Mouse (Mus musculus) brain, embryonic 14.5 days (tissue): Measurements from ENCODE around the gene Gm28047. TPM values are rescaled to one million over a fixed set of nuclear protein-coding genes. Genes with fewer than 3 reads are reported as not detected.

Source experiments
- DNase-seq: peaks from one replicate; pipeline ENCODE4 v3.0.0-alpha.2; 2011; ENCODE audit warnings: low read depth
- CTCF ChIP-seq: fragments of 200-500 bp; IDR thresholded peaks from 2 replicates; pipeline ENCODE4 v1.5.1; 2012; ENCODE audit warnings: inconsistent platforms, mild to moderate bottlenecking, moderate library complexity, borderline replicate concordance; ENCODE audit not compliant: insufficient read depth, insufficient read length; ENCODE audit errors: extremely low read depth
- POLR2A ChIP-seq: fragments of 200-500 bp; IDR thresholded peaks from 2 replicates; pipeline ENCODE4 v1.6.1; 2012; ENCODE audit warnings: mild to moderate bottlenecking, inconsistent platforms, borderline replicate concordance; ENCODE audit not compliant: poor library complexity, insufficient read depth, insufficient read length, severe bottlenecking; ENCODE audit errors: extremely low read depth
- polyA plus RNA-seq: library from polyadenylated mRNA; depleted of rRNA; stranded (reverse); fragments of >200 nt; gene quantifications from 2 replicates; pipeline ENCODE4 v1.2.3, GENCODE M21; 2012

Gm28047 gene
- polyA plus RNA-seq, 1 experiment: not detected

DNA sequence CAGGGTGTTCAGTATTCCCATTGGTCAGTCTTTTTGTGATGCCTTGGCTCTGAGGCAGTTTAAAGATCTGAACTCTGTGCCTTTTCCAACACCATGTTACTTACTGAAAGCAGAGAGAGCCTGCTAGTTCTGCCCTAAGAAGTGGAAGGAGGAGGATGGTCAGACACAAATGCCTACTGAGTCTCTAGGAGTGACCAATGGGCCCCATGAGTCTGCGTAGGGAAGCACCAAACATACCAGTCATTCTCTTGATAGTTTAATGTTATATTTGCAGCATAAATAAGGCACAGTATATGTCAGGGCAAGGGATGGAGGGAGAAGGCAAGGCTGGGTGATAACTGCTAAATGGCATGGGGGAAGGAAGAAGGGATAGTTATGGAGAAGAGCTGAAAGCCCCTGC is 96.5 kb downstream of the Gm28047 start:
- TF ChIP-seq CTCF (no peak), POLR2A (no peak)
- DNase-seq: no peak

DNA sequence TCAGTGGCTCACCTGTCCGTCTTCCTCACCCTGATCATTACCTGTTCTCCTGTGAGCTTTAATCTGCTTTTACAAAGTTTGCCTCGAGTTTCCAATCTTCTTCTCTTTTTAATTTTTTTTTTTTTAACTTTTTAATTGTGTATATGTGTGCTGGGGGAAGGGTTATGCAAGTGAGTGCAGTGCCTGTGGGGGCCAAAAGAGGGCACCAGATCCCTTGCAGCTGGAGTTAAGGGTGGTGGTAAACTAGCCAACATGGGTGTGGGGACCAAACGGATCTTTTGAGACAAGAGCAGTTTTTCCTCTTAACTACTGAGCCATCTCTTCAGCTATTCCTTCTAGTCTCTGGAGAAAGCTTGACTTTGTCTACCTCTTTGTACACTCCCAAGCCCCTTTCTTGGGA is 96.9 kb downstream of the Gm28047 start:
- TF ChIP-seq CTCF: peak; percentile 46; the same call in 1 of the 2 replicates
- no peak for TF ChIP-seq POLR2A
- DNase-seq: peak; percentile 22

DNA sequence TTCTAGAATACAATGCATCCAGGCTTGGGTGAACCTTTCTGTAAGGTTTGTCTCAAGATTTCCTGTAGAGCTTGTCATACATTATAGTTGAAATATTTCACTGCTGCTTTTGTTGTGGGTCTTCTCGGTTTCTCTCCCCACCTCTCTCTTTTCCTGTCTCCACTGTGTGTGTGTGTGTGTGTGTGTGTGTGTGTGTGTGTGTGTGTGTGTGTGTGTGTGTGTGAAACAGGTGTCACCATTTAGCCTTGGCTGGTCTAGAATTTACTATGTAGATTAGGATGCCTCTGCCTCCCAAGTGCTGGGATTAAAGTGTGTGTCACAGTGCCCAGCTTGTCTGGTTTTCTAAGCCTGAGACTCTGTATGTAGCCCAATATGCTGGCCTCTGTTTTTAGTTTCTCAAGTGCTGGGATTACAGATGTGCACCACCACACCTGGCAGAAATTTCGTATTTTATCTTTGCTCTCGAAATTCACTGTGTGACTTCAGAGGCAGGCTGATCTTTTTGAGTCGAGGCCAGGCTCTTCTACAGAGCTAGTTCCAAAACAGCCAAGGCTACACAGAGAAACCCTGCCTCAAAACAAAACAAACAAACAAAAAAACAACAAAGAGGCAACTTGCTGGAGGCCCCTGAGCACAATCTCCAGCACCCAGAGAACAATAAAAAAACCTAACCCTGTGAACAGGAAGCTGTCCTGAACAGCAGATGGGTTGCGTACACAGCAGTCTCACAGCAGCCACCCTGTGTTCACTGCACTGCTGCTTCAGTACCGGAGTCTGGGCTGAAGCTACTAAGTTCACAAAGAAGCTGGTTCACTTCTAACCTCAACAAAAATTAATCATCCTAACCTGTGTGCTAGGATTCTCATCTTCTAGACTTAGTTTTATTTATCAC is 98.5 kb downstream of the Gm28047 start:
- no peak for DNase-seq
- TF ChIP-seq POLR2A (no peak), CTCF (no peak)

DNA sequence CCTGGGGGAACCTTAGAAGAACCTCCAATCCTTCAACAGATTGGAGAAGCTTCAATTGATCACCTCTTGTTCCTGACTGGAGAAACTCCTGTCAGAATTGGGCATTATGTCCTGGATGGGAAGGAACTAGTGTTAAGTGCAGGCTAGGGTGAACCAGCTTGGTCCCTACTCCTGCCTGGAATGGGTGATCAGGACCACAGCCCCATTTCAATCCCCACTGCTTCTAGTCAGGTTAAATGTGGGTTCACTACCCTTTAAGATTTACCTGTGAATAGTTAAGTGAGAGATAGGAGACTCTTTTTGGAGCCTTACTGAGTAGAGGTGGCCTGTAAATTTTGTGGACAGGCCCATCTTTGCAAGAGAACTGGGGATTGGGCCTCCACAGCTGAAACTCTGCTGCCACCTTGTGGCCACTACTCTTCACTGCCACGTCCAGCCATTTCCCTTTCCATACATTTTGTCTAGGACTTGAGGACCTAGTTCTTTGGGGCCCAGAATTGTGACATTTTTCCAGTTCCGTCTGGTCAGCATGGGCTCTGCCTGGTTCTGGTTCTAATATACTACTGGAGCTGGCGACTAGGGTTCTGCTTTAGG is 99.9 kb downstream of the Gm28047 start, which contains the start of gene Npff:
Npff (minus strand) TSS at position 51 of the 594 bp plus-strand sequence.
- TF ChIP-seq CTCF (peak; percentile 95), POLR2A (no peak)
- DNase-seq: peak; percentile 85

DNA sequence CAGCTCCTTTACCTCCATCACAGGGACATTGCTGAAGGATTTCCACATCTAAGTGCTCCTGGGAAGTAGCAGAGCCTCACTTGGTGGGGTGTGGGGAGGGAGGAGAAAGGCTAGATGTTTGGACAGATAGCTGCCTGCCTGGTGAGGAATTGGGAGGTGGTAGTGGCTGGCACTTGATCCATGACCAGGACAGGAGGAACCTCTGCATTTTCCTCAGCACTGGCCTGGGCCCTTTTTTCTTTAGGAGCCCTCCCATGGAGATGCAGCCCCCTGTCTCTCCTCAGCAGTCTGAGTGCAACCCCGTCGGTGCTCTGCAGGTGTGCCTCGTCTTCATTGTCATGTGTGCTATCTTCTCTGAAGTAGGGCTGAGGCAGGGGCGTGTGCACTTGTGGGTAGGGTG is 103.4 kb downstream of the Gm28047 start:
- TF ChIP-seq POLR2A: no peak
- TF ChIP-seq CTCF: no peak
- no peak for DNase-seq

DNA sequence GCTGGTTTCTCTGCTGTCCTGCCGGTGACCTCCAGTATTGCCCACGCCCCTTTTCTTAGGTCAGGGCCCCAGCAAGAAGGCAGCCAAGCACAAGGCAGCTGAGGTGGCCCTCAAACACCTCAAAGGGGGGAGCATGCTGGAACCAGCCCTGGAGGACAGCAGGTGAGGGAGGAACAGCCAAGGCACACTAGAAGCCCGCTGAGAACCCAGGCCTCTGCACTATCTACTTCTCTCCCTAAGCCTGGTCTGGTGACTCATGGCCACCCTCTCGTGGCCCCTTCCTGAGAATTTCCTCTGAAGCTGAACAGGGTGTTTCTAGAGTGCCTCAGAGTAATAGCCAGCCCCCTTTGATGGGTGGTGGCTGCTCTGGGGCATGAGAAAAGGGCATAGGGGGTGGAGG is 104.5 kb downstream of the Gm28047 start:
- TF ChIP-seq POLR2A (no peak), CTCF (no peak)
- DNase-seq: no peak

DNA sequence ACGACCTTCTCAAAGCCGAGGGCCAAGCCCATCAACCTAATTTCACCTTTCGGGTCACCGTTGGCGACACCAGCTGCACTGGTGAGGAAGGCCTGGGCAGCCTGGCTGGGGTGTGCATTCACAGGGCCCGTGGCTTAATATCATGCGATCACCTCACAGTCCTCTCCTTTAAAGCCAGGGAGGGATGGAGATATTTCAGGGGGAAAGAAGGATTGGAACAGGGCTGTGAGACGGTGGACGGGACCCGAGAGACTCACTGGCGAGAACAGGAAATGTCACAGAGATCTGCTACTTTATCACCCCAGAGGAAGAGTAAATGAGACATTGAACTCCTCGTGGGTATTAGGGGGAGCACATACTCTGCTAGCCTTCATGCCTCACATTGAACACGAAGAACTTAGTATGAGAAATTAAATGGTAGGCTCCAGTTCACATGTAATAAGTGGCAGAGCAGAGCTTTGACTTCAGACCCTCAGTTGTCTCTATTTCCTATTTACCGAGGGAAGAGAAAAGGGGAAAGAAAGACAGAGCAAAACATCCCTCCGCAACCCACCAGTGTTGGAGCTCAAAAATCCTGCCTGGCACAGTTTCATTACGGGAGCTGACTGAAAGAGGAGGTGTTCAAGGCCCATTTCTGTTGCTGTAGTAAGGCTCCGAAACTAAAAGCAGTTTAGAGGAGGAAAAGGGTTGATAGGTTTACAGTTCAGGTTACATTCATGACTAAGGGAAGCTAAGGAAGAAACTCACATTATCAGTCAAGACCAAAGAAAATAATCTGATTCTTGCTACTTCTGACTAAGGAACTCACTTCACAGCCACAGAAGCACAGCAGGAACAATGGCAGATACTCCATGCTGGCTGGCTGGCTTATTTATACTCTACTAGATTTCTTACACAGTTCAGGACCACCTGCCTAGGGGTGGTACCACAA is 105.4 kb downstream of the Gm28047 start:
- TF ChIP-seq POLR2A (no peak), CTCF (no peak)
- DNase-seq: no peak

DNA sequence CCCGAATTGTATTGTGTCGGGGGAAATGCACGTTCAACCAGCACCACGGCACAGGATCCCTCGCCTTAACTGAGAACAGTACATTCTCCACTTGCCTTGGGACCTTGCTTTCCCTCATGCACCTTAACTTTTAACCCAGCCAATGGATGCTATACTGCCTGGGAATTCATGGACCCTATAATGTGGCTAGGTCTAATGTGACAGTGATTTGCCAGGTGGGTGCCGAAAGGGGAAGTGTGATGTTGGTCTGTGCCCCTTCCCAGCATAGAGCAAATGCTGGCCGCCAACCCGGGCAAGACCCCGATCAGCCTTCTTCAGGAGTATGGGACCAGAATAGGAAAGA is 106.0 kb downstream of the Gm28047 start:
- TF ChIP-seq POLR2A (no peak), CTCF (no peak)

DNA sequence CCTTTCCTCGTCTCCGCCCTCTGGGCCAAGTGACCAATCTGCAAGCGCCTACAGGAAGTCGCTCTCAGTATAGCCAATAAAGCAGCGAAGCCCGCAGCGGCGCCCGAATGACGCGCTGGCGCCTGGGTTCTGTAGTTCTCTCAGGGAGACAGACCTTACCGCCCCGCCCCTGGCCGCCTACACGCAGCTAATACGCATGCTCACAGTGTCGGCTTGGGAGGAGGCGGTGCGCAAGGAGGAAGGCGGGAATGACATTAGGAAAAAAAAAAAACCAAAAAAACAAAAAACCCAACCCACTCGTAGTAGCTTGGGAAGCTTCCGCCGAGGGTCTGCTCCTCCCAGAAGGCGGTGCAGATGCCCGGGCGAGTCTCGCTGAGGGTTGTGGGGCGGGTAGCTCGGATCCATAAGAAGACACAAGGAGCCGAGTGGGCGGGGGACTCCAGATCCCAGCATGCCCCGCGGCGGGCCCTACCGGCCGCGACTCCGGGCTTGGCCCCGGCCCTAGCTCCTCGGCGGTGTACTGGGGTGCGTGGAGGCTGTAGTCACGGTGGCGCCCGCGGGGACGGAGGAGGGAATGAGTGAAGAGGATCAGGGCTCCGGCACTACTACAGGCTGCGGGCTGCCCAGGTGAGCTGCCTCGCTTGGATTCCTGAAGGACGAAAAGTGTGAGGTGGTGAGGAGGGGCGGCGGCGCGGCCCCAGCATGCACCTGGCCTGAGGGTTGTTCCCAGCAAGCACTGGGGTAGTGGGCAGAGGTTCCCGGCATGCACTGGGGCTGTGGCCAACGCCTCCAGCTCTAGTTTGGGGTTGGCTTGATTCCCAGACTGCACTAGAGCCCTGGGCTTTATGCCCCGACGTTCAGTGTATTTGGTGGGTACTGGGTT is 106.7 kb downstream of the Gm28047 start, which contains the start of gene Tarbp2:
Tarbp2 (plus strand) TSS at position 217 of the 883 bp plus-strand sequence.
- no peak for TF ChIP-seq CTCF
- TF ChIP-seq POLR2A: peak; percentile 50
- peak; percentile 100 for DNase-seq

More for the DNA sequence above, 106.0 kb downstream of the Gm28047 start:
- DNase-seq: no peak

DNA sequence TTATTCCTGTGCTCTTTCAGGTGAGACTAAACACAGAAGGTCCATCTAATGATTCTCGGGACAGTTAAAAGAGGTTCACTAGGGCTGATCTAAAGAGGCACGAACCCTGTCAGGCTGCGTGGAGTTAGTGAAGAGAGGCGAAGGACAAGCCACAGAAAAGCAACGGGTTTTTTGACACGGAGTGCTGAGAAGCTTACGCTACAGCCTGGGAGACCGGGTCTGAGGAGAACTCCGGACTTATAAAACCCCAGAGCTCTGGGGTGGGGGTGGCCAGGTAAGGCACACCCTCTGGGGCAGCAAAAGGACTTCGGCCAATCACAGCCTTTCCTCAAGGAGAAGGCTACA is 107.3 kb downstream of the Gm28047 start:
- TF ChIP-seq POLR2A (peak; percentile 20; the same call in 1 of the 2 replicates), CTCF (no peak)
- DNase-seq: no peak

DNA sequence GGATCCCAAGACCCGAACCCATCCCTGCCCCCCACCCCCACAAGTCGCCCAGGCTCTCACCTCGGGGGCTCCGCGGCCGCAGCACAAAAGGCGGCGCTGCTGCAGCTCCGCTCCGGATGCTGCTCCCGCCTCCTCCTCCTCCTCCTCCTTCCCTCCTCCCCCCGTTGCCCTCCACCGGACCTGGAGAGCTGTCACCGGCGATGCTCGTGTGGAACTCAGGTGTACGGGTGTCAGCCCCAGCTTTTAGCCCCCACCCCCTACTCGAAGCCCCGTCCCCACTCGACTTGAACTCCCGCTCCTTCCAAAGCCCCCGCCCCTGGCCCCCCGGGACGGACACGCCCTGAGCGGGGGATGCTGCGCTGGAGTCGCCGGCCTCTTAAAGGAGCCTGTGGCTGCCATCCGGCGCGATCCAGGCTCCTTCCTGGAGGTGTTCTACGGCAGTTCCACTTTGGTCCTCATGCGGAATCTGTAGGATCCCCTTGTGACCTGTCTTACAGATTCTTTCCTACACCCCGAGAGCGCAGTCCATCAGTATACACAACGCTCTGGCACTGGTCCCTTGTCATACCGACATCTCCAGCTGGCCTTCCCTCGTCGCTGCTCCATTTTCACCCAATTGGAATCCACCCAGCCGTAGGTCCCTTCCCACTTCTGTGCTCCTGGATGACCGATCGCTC is 108.0 kb downstream of the Gm28047 start, which contains the start of gene Map3k12:
Map3k12 (minus strand) TSS at position 337 of the 677 bp plus-strand sequence.
- DNase-seq: peak; percentile 86
- TF ChIP-seq POLR2A: peak; percentile 58; the same call in 1 of the 2 replicates
- TF ChIP-seq CTCF: no peak; the same call in 1 of the 2 replicates
